Mouse (Mus musculus): Measurements from ENCODE around the gene Rassf1. TPM values are rescaled to one million over a fixed set of nuclear protein-coding genes. Genes with fewer than 3 reads are reported as not detected.
A peak's percentile ranks its signal among the peaks of the same experiment; 100 is the strongest.

Rassf1 gene
- total RNA-seq, 1 experiment = 41.4 TPM

GRCm38 (mm10) chr9:107510384-107511100 lies 40.8 kb upstream of the Rassf1 start:
- in situ Hi-C loops (cut with MboI; ENCODE audit: low sequenced_read_pairs in 2 of 2, unreplicated experiment in 2 of 2) = loop anchor here (5.0 to 10.0 kb wide), 2 partner anchors 146 to 153 kb away; no protein-coding TSS in a partner anchor
- Histone ChIP-seq H3K4me3 (ENCODE audit: insufficient read depth in 1 of 2, low read depth in 1 of 2, low read length in 2 of 2, poor library complexity in 1 of 2, severe bottlenecking in 1 of 2) (no peak overlapping the region), H3K9me3 (ENCODE audit: control insufficient read depth, insufficient read depth, low read depth, low read length) (no peaks in the 10 kb centered on the region), H3K4me1 (ENCODE audit: control insufficient read depth in 2 of 2, insufficient read depth in 2 of 2, low read length in 2 of 2, poor library complexity in 1 of 2) (peaks cover 0 to 3% of the 10 kb centered on the region in 2 experiments; a peak in 1 of 4 replicates), H3K36me3 (ENCODE audit: control insufficient read depth, insufficient read depth, low read length, poor library complexity, severe bottlenecking) (no peaks in the 10 kb centered on the region), H3K9ac (ENCODE audit: insufficient read depth, low read depth, low read length, poor library complexity, severe bottlenecking) (no peak overlapping the region), H3K27ac (ENCODE audit: insufficient read depth, low read depth, low read length, poor library complexity, severe bottlenecking) (no peak overlapping the region)
- DNase-seq (ENCODE audit: low read depth, low spot score) = no peak
- no peak for TF ChIP-seq ZC3H11A (IDR thresholded peaks at IDR 0.05; ENCODE audit: borderline replicate concordance, low read depth, low read length)
- no peak for TF ChIP-seq MAFK (IDR thresholded peaks at IDR 0.05; ENCODE audit: insufficient read depth, low read depth, low read length)
- TF ChIP-seq CHD2 (IDR thresholded peaks at IDR 0.05; ENCODE audit: low read depth, low read length) = no peak
- TF ChIP-seq ZNF384 (IDR thresholded peaks at IDR 0.05; ENCODE audit: low read depth, low read length) = no peak
- no peak for TF ChIP-seq HCFC1 (IDR thresholded peaks at IDR 0.05; ENCODE audit: borderline replicate concordance, insufficient read depth, low read length)

GRCm38 (mm10) chr9:107511436-107511835 lies 39.9 kb upstream of the Rassf1 start:
- Histone ChIP-seq H3K4me1 (ENCODE audit: control insufficient read depth in 2 of 2, insufficient read depth in 2 of 2, low read length in 2 of 2, poor library complexity in 1 of 2) (peaks cover 0 to 3% of the 10 kb centered on the region in 2 experiments; a peak in 1 of 4 replicates), H3K9ac (ENCODE audit: insufficient read depth, low read depth, low read length, poor library complexity, severe bottlenecking) (no peak overlapping the region), H3K27ac (ENCODE audit: insufficient read depth, low read depth, low read length, poor library complexity, severe bottlenecking) (no peak overlapping the region), H3K4me3 (ENCODE audit: insufficient read depth in 1 of 2, low read depth in 1 of 2, low read length in 2 of 2, poor library complexity in 1 of 2, severe bottlenecking in 1 of 2) (no peak overlapping the region), H3K9me3 (ENCODE audit: control insufficient read depth, insufficient read depth, low read depth, low read length) (no peaks in the 10 kb centered on the region), H3K36me3 (ENCODE audit: control insufficient read depth, insufficient read depth, low read length, poor library complexity, severe bottlenecking) (no peaks in the 10 kb centered on the region)
- TF ChIP-seq MAFK (IDR thresholded peaks at IDR 0.05; ENCODE audit: insufficient read depth, low read depth, low read length) = no peak
- no peak for TF ChIP-seq HCFC1 (IDR thresholded peaks at IDR 0.05; ENCODE audit: borderline replicate concordance, insufficient read depth, low read length)
- TF ChIP-seq CHD2 (IDR thresholded peaks at IDR 0.05; ENCODE audit: low read depth, low read length) = no peak
- TF ChIP-seq ZC3H11A (IDR thresholded peaks at IDR 0.05; ENCODE audit: borderline replicate concordance, low read depth, low read length) = no peak
- no peak for TF ChIP-seq ZNF384 (IDR thresholded peaks at IDR 0.05; ENCODE audit: low read depth, low read length)
- in situ Hi-C loops (cut with MboI; ENCODE audit: low sequenced_read_pairs in 2 of 2, unreplicated experiment in 2 of 2) = loop anchor here (5.0 to 10.0 kb wide), 2 partner anchors 147 to 154 kb away; no protein-coding TSS in a partner anchor
- DNase-seq (ENCODE audit: low read depth, low spot score) = no peak

GRCm38 (mm10) chr9:107512326-107512725 lies 39.0 kb upstream of the Rassf1 start:
- Histone ChIP-seq H3K9ac (ENCODE audit: insufficient read depth, low read depth, low read length, poor library complexity, severe bottlenecking) (no peak overlapping the region), H3K4me3 (ENCODE audit: insufficient read depth in 1 of 2, low read depth in 1 of 2, low read length in 2 of 2, poor library complexity in 1 of 2, severe bottlenecking in 1 of 2) (no peak overlapping the region), H3K27ac (ENCODE audit: insufficient read depth, low read depth, low read length, poor library complexity, severe bottlenecking) (no peak overlapping the region), H3K4me1 (ENCODE audit: control insufficient read depth in 2 of 2, insufficient read depth in 2 of 2, low read length in 2 of 2, poor library complexity in 1 of 2) (peaks cover 0 to 3% of the 10 kb centered on the region in 2 experiments; a peak in 1 of 4 replicates), H3K36me3 (ENCODE audit: control insufficient read depth, insufficient read depth, low read length, poor library complexity, severe bottlenecking) (no peaks in the 10 kb centered on the region), H3K9me3 (ENCODE audit: control insufficient read depth, insufficient read depth, low read depth, low read length) (no peaks in the 10 kb centered on the region)
- in situ Hi-C loops (cut with MboI; ENCODE audit: low sequenced_read_pairs in 2 of 2, unreplicated experiment in 2 of 2) = loop anchor here (5.0 to 10.0 kb wide), 2 partner anchors 148 to 155 kb away; no protein-coding TSS in a partner anchor
- no peak for TF ChIP-seq HCFC1 (IDR thresholded peaks at IDR 0.05; ENCODE audit: borderline replicate concordance, insufficient read depth, low read length)
- TF ChIP-seq CHD2 (IDR thresholded peaks at IDR 0.05; ENCODE audit: low read depth, low read length) = no peak
- TF ChIP-seq ZNF384 (IDR thresholded peaks at IDR 0.05; ENCODE audit: low read depth, low read length) = no peak
- TF ChIP-seq MAFK (IDR thresholded peaks at IDR 0.05; ENCODE audit: insufficient read depth, low read depth, low read length) = no peak
- no peak for TF ChIP-seq ZC3H11A (IDR thresholded peaks at IDR 0.05; ENCODE audit: borderline replicate concordance, low read depth, low read length)
- no peak for DNase-seq (ENCODE audit: low read depth, low spot score)

GRCm38 (mm10) chr9:107514303-107514955 lies 36.9 kb upstream of the Rassf1 start:
- in situ Hi-C loops (cut with MboI; ENCODE audit: low sequenced_read_pairs in 2 of 2, unreplicated experiment in 2 of 2) = loop anchor here (5.0 to 10.0 kb wide), 2 partner anchors 150 to 157 kb away; no protein-coding TSS in a partner anchor
- H3K27ac ChIP-seq (ENCODE audit: insufficient read depth, low read depth, low read length, poor library complexity, severe bottlenecking) = no peak overlapping the region
- H3K4me1 ChIP-seq (ENCODE audit: control insufficient read depth in 2 of 2, insufficient read depth in 2 of 2, low read length in 2 of 2, poor library complexity in 1 of 2) = peaks cover 0 to 6% of the 10 kb centered on the region in 2 experiments; a peak in 2 of 4 replicates
- no peaks in the 10 kb centered on the region for H3K9me3 ChIP-seq (ENCODE audit: control insufficient read depth, insufficient read depth, low read depth, low read length)
- DNase-seq (ENCODE audit: low read depth, low spot score) = peak; percentile 80
- no peaks in the 10 kb centered on the region for H3K36me3 ChIP-seq (ENCODE audit: control insufficient read depth, insufficient read depth, low read length, poor library complexity, severe bottlenecking)
- TF ChIP-seq MAFK (IDR thresholded peaks at IDR 0.05; ENCODE audit: insufficient read depth, low read depth, low read length) = no peak
- no peak for TF ChIP-seq ZNF384 (IDR thresholded peaks at IDR 0.05; ENCODE audit: low read depth, low read length)
- TF ChIP-seq ZC3H11A (IDR thresholded peaks at IDR 0.05; ENCODE audit: borderline replicate concordance, low read depth, low read length) = peak; percentile 92; the same call in 1 of the 2 replicates
- 0 out of 2 replicates have a peak, but pooled peaks have one; percentile 37 for TF ChIP-seq HCFC1 (IDR thresholded peaks at IDR 0.05; ENCODE audit: borderline replicate concordance, insufficient read depth, low read length)
- H3K9ac ChIP-seq (ENCODE audit: insufficient read depth, low read depth, low read length, poor library complexity, severe bottlenecking) = no peak overlapping the region
- H3K4me3 ChIP-seq (ENCODE audit: insufficient read depth in 1 of 2, low read depth in 1 of 2, low read length in 2 of 2, poor library complexity in 1 of 2, severe bottlenecking in 1 of 2) = no peak overlapping the region

All from ES-E14 (cell line).